Mouse (Mus musculus) gonadal fat pad, adult 2 months (tissue): ENCODE results near the gene Pdcd10. TPM values are rescaled to one million over a fixed set of nuclear protein-coding genes. Genes with fewer than 3 reads are reported as not detected.

ENCODE experiments used
- DNase-seq: peaks from one replicate; pipeline ENCODE4 v3.0.0-alpha.2; 2012; ENCODE audit warnings: low read depth
- polyA plus RNA-seq: library from polyadenylated mRNA; depleted of rRNA; stranded (reverse); fragments of >200 nt; gene quantifications from 2 replicates; pipeline ENCODE4 v1.2.3, GENCODE M21; 2012; rRNA removed

Gene Pdcd10
- polyA plus RNA-seq, 1 experiment: 8.0 TPM

- DNase-seq: no peak
Measured at GRCm38 (mm10) chr3:75474657-75475056, 82.0 kb downstream of the Pdcd10 start.

DNA sequence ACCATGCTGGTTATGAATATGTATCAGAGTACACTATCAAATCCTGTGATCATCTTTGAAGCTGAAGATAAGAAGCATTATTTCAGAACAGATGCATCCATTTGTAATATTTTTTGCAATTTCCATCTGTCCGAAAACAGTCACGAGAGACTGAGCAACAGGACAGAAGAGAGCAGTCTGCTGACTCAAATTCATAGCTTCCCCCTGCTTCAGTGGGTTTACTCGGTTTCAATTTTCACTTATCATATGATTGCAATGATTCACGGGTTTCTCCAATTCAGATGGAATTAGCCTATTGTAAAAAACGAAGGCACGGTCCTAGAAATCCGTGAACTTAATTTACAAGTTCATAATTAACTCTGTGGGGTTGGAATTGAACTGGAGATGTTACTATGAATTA, 88.5 kb downstream of the Pdcd10 start:
- no peak for DNase-seq

Other genes with a start within 250 kb of the Pdcd10 start
- not detected in 2 replicates for gene Wdr49, start 74.7 kb downstream of the Pdcd10 start, polyA plus RNA-seq
- gene Serpini1, start 691 bp upstream of the Pdcd10 start, polyA plus RNA-seq: 0.60 and 0.69 TPM in 2 replicates
- not detected in 2 replicates for gene Gm29133, start 191.3 kb upstream of the Pdcd10 start, polyA plus RNA-seq